Comparison of ENCODE assay signal across 19 mouse cellular contexts in genomic region chr2:116042447-116042846, GRCm38 (mm10). TPM values are rescaled to one million over a fixed set of nuclear protein-coding genes. Genes with fewer than 3 reads are reported as not detected.
DNase-seq lines count a peak whose midpoint lies in the region; ATAC-seq and TF ChIP-seq lines count a peak whose summit lies in the region.
"Had no signal": no experiment of that assay in that cellular context is flagged by ENCODE, and none has a peak within 500 bp of the region (broad histone marks: within the 10 kb centered on the region; RNA-seq: fewer than 3 reads in every experiment).

No protein-coding gene starts in this region.

- TF ChIP-seq CTCF in layer of hippocampus, adult 2 months (conservative IDR thresholded peaks at IDR 0.05), result no peak

- peaks cover 62% of the 10 kb centered on the region for H3K4me1 ChIP-seq in forebrain, embryonic 15.5 days
- peaks cover 42% of the 10 kb centered on the region for H3K4me1 ChIP-seq in midbrain, embryonic 12.5 days
- H3K4me1 ChIP-seq in neural tube, embryonic 15.5 days, result peaks cover 28% of the 10 kb centered on the region
- H3K4me1 ChIP-seq: megakaryocyte, embryonic 14.5 days had no signal

- 0 out of 2 replicates have a peak overlapping the region, but pooled peaks have one; percentile 18 for H3K9ac ChIP-seq in forebrain, embryonic 15.5 days (replicated peaks)
- no peak overlapping the region for H3K9ac ChIP-seq in midbrain, embryonic 12.5 days (replicated peaks)
- no peak overlapping the region for H3K9ac ChIP-seq in neural tube, embryonic 15.5 days (replicated peaks)
- H3K9ac ChIP-seq: heart, embryonic 15.5 days; liver, postnatal 0 days had no signal

- H3K4me3 ChIP-seq in layer of hippocampus, adult 2 months, result peak overlapping the region; percentile 28
- H3K4me3 ChIP-seq in forebrain, embryonic 15.5 days, result peak overlapping the region; percentile 9; the same call in 1 of the 2 replicates
- no peak overlapping the region for H3K4me3 ChIP-seq in midbrain, embryonic 12.5 days
- no peak overlapping the region for H3K4me3 ChIP-seq in neural tube, embryonic 15.5 days (replicated peaks)
- H3K4me3 ChIP-seq: heart, embryonic 15.5 days; megakaryocyte, embryonic 14.5 days; myocyte had no signal

- no peaks in the 10 kb centered on the region for H3K27me3 ChIP-seq in forebrain, embryonic 15.5 days
- no peaks in the 10 kb centered on the region for H3K27me3 ChIP-seq in midbrain, embryonic 12.5 days
- no peaks in the 10 kb centered on the region for H3K27me3 ChIP-seq in neural tube, embryonic 15.5 days (replicated peaks)
- H3K27me3 ChIP-seq: heart, embryonic 15.5 days; megakaryocyte, embryonic 14.5 days had no signal

- DNase-seq in layer of hippocampus, adult 2 months (ENCODE audit: low spot score in 2 of 2), result no peak
- no peak for DNase-seq in layer of hippocampus, adult 18-20 months (ENCODE audit: low spot score in 2 of 2)
- no peak for DNase-seq in kidney, adult 11 months
- no peak for DNase-seq in ovary, postnatal 36 days (ENCODE audit: low spot score)
- DNase-seq: cerebellum, adult 9-10 months; heart, adult 11 months; kidney, adult 8-10 months; kidney, postnatal 14 days; left cerebral cortex, postnatal 4 days; liver, postnatal 0 days; lung, postnatal 10 days; spleen, adult 18-20 months; thymus, postnatal 36 days had no signal

- H3K4me2 ChIP-seq in forebrain, embryonic 15.5 days (replicated peaks), result peak overlapping the region; percentile 36
- H3K4me2 ChIP-seq in midbrain, embryonic 12.5 days (replicated peaks), result no peak overlapping the region
- H3K4me2 ChIP-seq in neural tube, embryonic 15.5 days, result peak overlapping the region; percentile 19
- H3K4me2 ChIP-seq: heart, embryonic 15.5 days had no signal

- 18% methylated on average over 9 of the region's 9 CpGs for WGBS in forebrain, embryonic 15.5 days
- WGBS in midbrain, embryonic 12.5 days, result 74% methylated on average over 9 of the region's 9 CpGs
- WGBS in neural tube, embryonic 15.5 days, result 27% methylated on average over 9 of the region's 9 CpGs

- H3K36me3 ChIP-seq in forebrain, embryonic 15.5 days, result peaks cover 19% of the 10 kb centered on the region
- peaks cover 20% of the 10 kb centered on the region for H3K36me3 ChIP-seq in midbrain, embryonic 12.5 days
- H3K36me3 ChIP-seq in neural tube, embryonic 15.5 days, result no peaks in the 10 kb centered on the region

- ATAC-seq in forebrain, embryonic 15.5 days (replicated peaks), result peak; percentile 62
- peak; percentile 16; the same call in 1 of the 2 replicates for ATAC-seq in midbrain, embryonic 12.5 days (ENCODE audit: low FRiP score, low read depth)
- no peak for ATAC-seq in neural tube, embryonic 15.5 days (ENCODE audit: low FRiP score)
- ATAC-seq: liver, postnatal 0 days had no signal

- H3K27ac ChIP-seq in layer of hippocampus, adult 2 months, result no peak overlapping the region
- H3K27ac ChIP-seq in forebrain, embryonic 15.5 days (replicated peaks), result peak overlapping the region; percentile 88
- H3K27ac ChIP-seq in midbrain, embryonic 12.5 days (replicated peaks), result 0 out of 2 replicates have a peak overlapping the region, but pooled peaks have one; percentile 43
- H3K27ac ChIP-seq in neural tube, embryonic 15.5 days (replicated peaks), result no peak overlapping the region
- H3K27ac ChIP-seq: heart, embryonic 15.5 days had no signal

- H3K9me3 ChIP-seq in forebrain, embryonic 15.5 days, result no peaks in the 10 kb centered on the region
- no peaks in the 10 kb centered on the region for H3K9me3 ChIP-seq in midbrain, embryonic 12.5 days
- H3K9me3 ChIP-seq in neural tube, embryonic 15.5 days (replicated peaks), result no peaks in the 10 kb centered on the region
- H3K9me3 ChIP-seq: heart, embryonic 15.5 days had no signal

RNA-seq across cellular contexts. Expression of gene Meis2, which starts 23.2 kb away (rescaled TPM):
- 10 to 100 TPM; 43.2 to 45.9 TPM for total RNA-seq in layer of hippocampus, adult 2 months (2021)
- total RNA-seq in layer of hippocampus, adult 18-20 months (2021), result 10 to 100 TPM; 40.7 to 41.2 TPM
- polyA plus RNA-seq in forebrain, embryonic 15.5 days (2015; fragmentation: Nextera tagmentation; extraction: Ambion mirVana), result 155 and 167 TPM in 2 replicates
- polyA plus RNA-seq in midbrain, embryonic 12.5 days (2016; fragmentation: Nextera tagmentation; extraction: Ambion mirVana), result 76.1 and 92.1 TPM in 2 replicates
- 74.4 and 95.5 TPM in 2 replicates for polyA plus RNA-seq in neural tube, embryonic 15.5 days (2015; fragmentation: Nextera tagmentation; extraction: Ambion mirVana)

Comparison
In these comparisons a context has a peak if more than half of its experiments do, and no peak if none do; other contexts are left out.
1. H3K27ac ChIP-seq: peak in forebrain, embryonic 15.5 days (single experiment) and midbrain, embryonic 12.5 days (single experiment); none in layer of hippocampus, adult 2 months (single experiment) and neural tube, embryonic 15.5 days (single experiment).
2. H3K4me3 ChIP-seq: peak in layer of hippocampus, adult 2 months (single experiment) and forebrain, embryonic 15.5 days (single experiment); none in midbrain, embryonic 12.5 days (single experiment) and neural tube, embryonic 15.5 days (single experiment).